Mouse (Mus musculus): ENCODE results near the gene Cym. TPM values are rescaled to one million over a fixed set of nuclear protein-coding genes. Genes with fewer than 3 reads are reported as not detected.

Gene Cym
- 0.32 TPM for polyA plus RNA-seq (2014; fragmentation: Illumina TruSeq; extraction: RNeasy Lipid Tissue Mini Kit (QIAGEN cat#74804); ENCODE audit: insufficient read depth, low read depth, low replicate concordance)

DNA sequence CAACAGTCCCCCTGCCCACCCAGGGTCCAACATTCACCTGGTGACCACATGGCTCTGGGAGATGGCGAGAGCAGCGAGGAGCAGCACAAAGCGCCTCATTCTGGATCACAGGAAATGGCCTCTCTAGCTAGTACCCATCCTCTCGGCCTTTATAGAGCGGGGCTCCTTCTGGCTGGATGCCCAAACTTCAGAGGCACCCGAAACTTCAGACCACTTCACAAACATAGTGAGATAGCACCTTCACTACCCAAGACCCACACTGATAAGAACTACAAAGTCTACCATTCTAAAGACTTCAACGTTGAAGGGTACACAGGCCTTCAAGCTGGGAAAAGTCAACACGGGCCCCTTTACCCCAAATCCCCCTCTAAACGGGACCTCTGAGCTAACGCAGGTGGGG, at the start of gene Cym:
Cym (minus strand) TSS at position 125 of the 400 bp plus-strand sequence.

DNA sequence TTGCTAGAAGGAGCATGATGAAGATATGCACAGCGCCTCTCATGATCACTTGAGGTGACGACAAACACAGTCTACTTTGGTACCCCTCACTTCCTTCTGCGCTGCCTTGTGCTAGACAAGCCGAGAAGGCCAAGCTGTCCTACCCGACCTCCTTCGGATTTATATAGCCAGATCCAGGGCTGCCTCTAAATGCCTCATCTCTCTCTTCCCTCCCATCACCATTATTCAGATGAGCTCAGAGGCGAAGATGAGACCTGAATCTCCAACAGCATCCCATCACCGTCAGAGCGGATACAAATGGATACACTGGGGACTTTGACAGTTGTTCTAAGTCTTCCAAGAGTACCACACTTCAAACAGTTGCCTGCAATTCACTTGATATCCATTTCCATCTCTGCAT, 18.1 kb upstream of the Cym start, which contains the start of gene Prok1:
Prok1 (minus strand) TSS at position 101 of the 400 bp plus-strand sequence.

GRCm38 (mm10) chr3:107230527-107230926, 9.0 kb upstream of the Cym start, which contains the start of gene A630076J17Rik:
TSS of gene A630076J17Rik (plus strand) at chr3:107230614.

DNA sequence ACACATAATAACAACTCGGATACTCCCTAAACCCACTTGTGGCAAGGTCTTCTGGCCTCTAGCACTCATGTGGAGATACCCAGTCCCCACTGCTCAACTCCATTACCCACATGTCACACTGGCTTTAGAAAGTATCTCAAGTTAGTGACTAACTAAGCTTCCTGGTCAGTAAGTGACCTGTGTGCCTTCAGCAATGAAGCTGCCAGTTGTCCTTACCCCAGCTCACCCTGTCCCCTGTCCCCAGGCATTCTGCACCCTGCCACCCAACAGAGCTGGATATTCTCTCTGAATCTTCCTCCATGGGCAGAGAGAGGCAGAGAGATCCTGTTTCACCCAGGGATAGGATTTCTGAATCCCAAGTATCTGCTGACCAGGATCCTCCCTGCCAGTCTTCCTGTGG, 38.8 kb downstream of the Cym start, which contains the start of gene Kcna10:
Kcna10 (plus strand) TSS at position 301 of the 400 bp plus-strand sequence.

Other genes with a start within 250 kb of the Cym start
- 0.52 TPM for gene Kcna3, start 185.6 kb downstream of the Cym start, polyA plus RNA-seq (2014; fragmentation: Illumina TruSeq; extraction: RNeasy Lipid Tissue Mini Kit (QIAGEN cat#74804); ENCODE audit: insufficient read depth, low read depth, low replicate concordance)
- gene Kcna2, start 120.6 kb downstream of the Cym start, polyA plus RNA-seq (2014; fragmentation: Illumina TruSeq; extraction: RNeasy Lipid Tissue Mini Kit (QIAGEN cat#74804); ENCODE audit: insufficient read depth, low read depth, low replicate concordance) = 1.8 TPM
- gene Kcna10, start 38.7 kb downstream of the Cym start, polyA plus RNA-seq (2014; fragmentation: Illumina TruSeq; extraction: RNeasy Lipid Tissue Mini Kit (QIAGEN cat#74804); ENCODE audit: insufficient read depth, low read depth, low replicate concordance) = not detected
- not detected for gene A630076J17Rik, start 8.9 kb upstream of the Cym start, polyA plus RNA-seq (2014; fragmentation: Illumina TruSeq; extraction: RNeasy Lipid Tissue Mini Kit (QIAGEN cat#74804); ENCODE audit: insufficient read depth, low read depth, low replicate concordance)
- gene Prok1, start 18.0 kb upstream of the Cym start, polyA plus RNA-seq (2014; fragmentation: Illumina TruSeq; extraction: RNeasy Lipid Tissue Mini Kit (QIAGEN cat#74804); ENCODE audit: insufficient read depth, low read depth, low replicate concordance) = not detected
- 123 TPM for gene Lamtor5, start 57.1 kb upstream of the Cym start, polyA plus RNA-seq (2014; fragmentation: Illumina TruSeq; extraction: RNeasy Lipid Tissue Mini Kit (QIAGEN cat#74804); ENCODE audit: insufficient read depth, low read depth, low replicate concordance)
- gene Slc16a4, start 69.5 kb upstream of the Cym start, polyA plus RNA-seq (2014; fragmentation: Illumina TruSeq; extraction: RNeasy Lipid Tissue Mini Kit (QIAGEN cat#74804); ENCODE audit: insufficient read depth, low read depth, low replicate concordance) = 0.74 TPM
- 3.7 TPM for gene Rbm15, start 111.9 kb upstream of the Cym start, polyA plus RNA-seq (2014; fragmentation: Illumina TruSeq; extraction: RNeasy Lipid Tissue Mini Kit (QIAGEN cat#74804); ENCODE audit: insufficient read depth, low read depth, low replicate concordance)
- gene Kcnc4, start 237.8 kb upstream of the Cym start, polyA plus RNA-seq (2014; fragmentation: Illumina TruSeq; extraction: RNeasy Lipid Tissue Mini Kit (QIAGEN cat#74804); ENCODE audit: insufficient read depth, low read depth, low replicate concordance) = 0.08 TPM